Mouse (Mus musculus) thymus, adult 2 months (tissue): ENCODE measurements around the gene Scd2. TPM values are rescaled to one million over a fixed set of nuclear protein-coding genes. Genes with fewer than 3 reads are reported as not detected.

Source experiments
- DNase-seq: peaks from one replicate; pipeline ENCODE4 v3.0.0; 2021
- H3K27ac ChIP-seq: fragments of 200-500 bp; 2 replicates; pipeline ENCODE4 v1.5.1; 2012; ENCODE audit warnings: low read length, control low read depth; ENCODE audit not compliant: control insufficient read depth, insufficient read depth
- H3K27me3 ChIP-seq: fragments of 200-500 bp; 2 replicates; pipeline ENCODE4 v1.6.1; 2012; ENCODE audit warnings: mild to moderate bottlenecking, low read length, moderate library complexity, mixed read lengths; ENCODE audit not compliant: control insufficient read depth, insufficient read depth
- H3K36me3 ChIP-seq: fragments of 200-500 bp; 2 replicates; pipeline ENCODE4 v1.6.1; 2012; ENCODE audit warnings: mild to moderate bottlenecking, low read length, moderate library complexity; ENCODE audit not compliant: control insufficient read depth, insufficient read depth
- H3K4me1 ChIP-seq: fragments of 200-500 bp; replicated peaks from 2 replicates; pipeline ENCODE4 v1.6.1; 2012; ENCODE audit warnings: low read length; ENCODE audit not compliant: control insufficient read depth, insufficient read depth
- H3K4me3 ChIP-seq: fragments of 200-500 bp; 2 replicates; pipeline ENCODE4 v1.5.1; 2012; ENCODE audit warnings: mild to moderate bottlenecking, low read length, control low read depth, moderate library complexity; ENCODE audit not compliant: control insufficient read depth, insufficient read depth
- CTCF ChIP-seq: fragments of 200-500 bp; IDR thresholded peaks from 2 replicates; pipeline ENCODE4 v1.5.1; 2012; ENCODE audit warnings: mild to moderate bottlenecking, control low read depth, low read length, moderate library complexity, borderline replicate concordance; ENCODE audit not compliant: control insufficient read depth, poor library complexity, insufficient read depth; ENCODE audit errors: extremely low read depth
- POLR2A ChIP-seq: fragments of 200-500 bp; IDR thresholded peaks from 2 replicates; pipeline ENCODE4 v1.6.1; 2012; ENCODE audit warnings: mild to moderate bottlenecking, low read length, control low read depth, moderate library complexity; ENCODE audit not compliant: control insufficient read depth, poor library complexity, insufficient read depth; ENCODE audit errors: extremely low read depth
- WGBS: fragments of 180-500 bp; shearing (Covaris S2); methylation state at CpG from one replicate; pipeline ENCODE4 v1.1.7; 2018; 5-methylcytosine and 5-hydroxymethylcytosine counted together
- polyA plus RNA-seq: library from polyadenylated mRNA; depleted of rRNA; stranded (reverse); fragments of >200 nt; gene quantifications from 2 replicates; pipeline ENCODE4 v1.2.3, GENCODE M21; 2012

Gene Scd2
- polyA plus RNA-seq, 1 experiment = 261 TPM

- peak; percentile 96 for TF ChIP-seq CTCF
- no peak for TF ChIP-seq POLR2A
- Histone ChIP-seq H3K27me3 (no peaks in the 10 kb centered on the region), H3K36me3 (peaks cover 45% of the 10 kb centered on the region), H3K27ac (peak overlapping the region; percentile 48), H3K4me3 (peak overlapping the region; percentile 74), H3K4me1 (peaks cover 54% of the 10 kb centered on the region)
- WGBS = 2% methylated on average over 4 of the region's 4 CpGs
- peak; percentile 92 for DNase-seq
Measured at GRCm38 (mm10) chr19:44295741-44296140, 2.3 kb downstream of the Scd2 start.

- Histone ChIP-seq H3K4me3 (peak overlapping the region; percentile 74), H3K36me3 (peaks cover 50% of the 10 kb centered on the region), H3K27me3 (no peaks in the 10 kb centered on the region), H3K27ac (no peak overlapping the region), H3K4me1 (peaks cover 57% of the 10 kb centered on the region)
- TF ChIP-seq CTCF = no peak
- no peak for TF ChIP-seq POLR2A
- peak; percentile 39 for DNase-seq
- 19% methylated on average over 7 of the region's 7 CpGs for WGBS
Measured at GRCm38 (mm10) chr19:44296186-44296585, 2.7 kb downstream of the Scd2 start.

- Histone ChIP-seq H3K4me3 (peak overlapping the region; percentile 38), H3K27ac (no peak overlapping the region), H3K36me3 (peaks cover 60% of the 10 kb centered on the region), H3K27me3 (no peaks in the 10 kb centered on the region), H3K4me1 (peaks cover 56% of the 10 kb centered on the region)
- TF ChIP-seq CTCF (no peak), POLR2A (no peak)
- DNase-seq = no peak
- 41% methylated on average over 8 of the region's 8 CpGs for WGBS
Measured at GRCm38 (mm10) chr19:44297068-44297760, 3.7 kb downstream of the Scd2 start.

GRCm38 (mm10) chr19:44297862-44298261 is 4.4 kb downstream of the Scd2 start:
- H3K36me3 ChIP-seq = peaks cover 66% of the 10 kb centered on the region
- DNase-seq = no peak
- 74% methylated on average over 9 of the region's 9 CpGs for WGBS
- H3K4me3 ChIP-seq = peak overlapping the region; percentile 18
- H3K4me1 ChIP-seq = peaks cover 50% of the 10 kb centered on the region
- TF ChIP-seq POLR2A = no peak
- no peak for TF ChIP-seq CTCF
- no peak overlapping the region for H3K27ac ChIP-seq
- no peaks in the 10 kb centered on the region for H3K27me3 ChIP-seq

- H3K36me3 ChIP-seq = peaks cover 78% of the 10 kb centered on the region
- 85% methylated on average over 9 of the region's 9 CpGs for WGBS
- no peak overlapping the region for H3K4me3 ChIP-seq
- H3K27ac ChIP-seq = no peak overlapping the region
- H3K27me3 ChIP-seq = no peaks in the 10 kb centered on the region
- peaks cover 42% of the 10 kb centered on the region for H3K4me1 ChIP-seq
- no peak for DNase-seq
- TF ChIP-seq POLR2A = no peak
- no peak for TF ChIP-seq CTCF
Measured at GRCm38 (mm10) chr19:44299078-44299477, 5.6 kb downstream of the Scd2 start.

GRCm38 (mm10) chr19:44299902-44300301 is 6.4 kb downstream of the Scd2 start:
- Histone ChIP-seq H3K4me3 (no peak overlapping the region), H3K36me3 (peaks cover 87% of the 10 kb centered on the region), H3K27me3 (no peaks in the 10 kb centered on the region), H3K4me1 (peaks cover 42% of the 10 kb centered on the region), H3K27ac (no peak overlapping the region)
- 80% methylated on average over 6 of the region's 6 CpGs for WGBS
- TF ChIP-seq POLR2A (no peak), CTCF (no peak)
- DNase-seq = no peak

- peaks cover 93% of the 10 kb centered on the region for H3K36me3 ChIP-seq
- no peak for DNase-seq
- peaks cover 40% of the 10 kb centered on the region for H3K4me1 ChIP-seq
- 59% methylated on average over 7 of the region's 7 CpGs for WGBS
- TF ChIP-seq POLR2A (no peak), CTCF (no peak)
- H3K4me3 ChIP-seq = no peak overlapping the region
- no peaks in the 10 kb centered on the region for H3K27me3 ChIP-seq
- H3K27ac ChIP-seq = no peak overlapping the region
Measured at GRCm38 (mm10) chr19:44300520-44300919, 7.0 kb downstream of the Scd2 start.
